Mouse (Mus musculus): Measurements from ENCODE around the gene Prss8. TPM values are rescaled to one million over a fixed set of nuclear protein-coding genes. Genes with fewer than 3 reads are reported as not detected.
"Not testable (repeated sequence)": the region's sequence is repeated elsewhere in the genome, so short reads cannot be mapped to it uniquely, and the experiment has no call there.

Gene Prss8
- polyA plus RNA-seq (2015; fragmentation: Nextera tagmentation; extraction: Ambion mirVana), result 0.18 and 0.58 TPM in 2 replicates

DNA sequence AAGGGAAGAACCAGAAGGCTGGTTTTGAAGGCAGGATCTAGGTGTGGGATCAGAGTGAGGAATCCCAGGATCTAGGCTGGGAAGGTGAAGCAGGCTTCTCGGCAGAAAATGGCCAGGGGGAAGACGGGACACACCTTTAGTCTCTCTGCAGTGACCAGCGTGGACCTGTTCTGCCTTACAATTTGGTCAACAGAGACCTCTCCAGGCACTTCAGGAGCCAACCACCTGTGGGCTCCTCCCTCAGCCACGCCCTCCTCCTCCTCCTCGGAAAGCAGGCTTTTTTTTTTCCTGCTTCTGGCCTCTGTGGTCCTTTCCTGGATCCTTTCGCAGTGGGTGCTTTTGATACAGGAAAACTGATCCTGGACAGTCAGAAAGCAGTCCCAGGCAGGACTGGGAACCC, at the start of gene Prss8:
Gene Prss8 (minus strand): TSS at position 182 of the 400 bp plus-strand sequence.
- ATAC-seq (ENCODE audit: low read depth), result no peak
- Histone ChIP-seq H3K4me3 (no peak within 1 kb of the TSS; the same call in 1 of the 2 replicates), H3K27me3 (peaks cover 38% of the 10 kb centered on the region), H3K36me3 (peaks cover 25% of the 10 kb centered on the region), H3K9ac (peak within 1 kb of the TSS; percentile 43; the same call in 1 of the 2 replicates), H3K4me1 (replicated peaks) (peaks cover 14% of the 10 kb centered on the region), H3K4me2 (peak within 1 kb of the TSS; percentile 30), H3K9me3 (no peaks in the 10 kb centered on the region), H3K27ac (replicated peaks) (no peak within 1 kb of the TSS)
- 9% methylated on average over 6 of the region's 6 CpGs for WGBS

DNA sequence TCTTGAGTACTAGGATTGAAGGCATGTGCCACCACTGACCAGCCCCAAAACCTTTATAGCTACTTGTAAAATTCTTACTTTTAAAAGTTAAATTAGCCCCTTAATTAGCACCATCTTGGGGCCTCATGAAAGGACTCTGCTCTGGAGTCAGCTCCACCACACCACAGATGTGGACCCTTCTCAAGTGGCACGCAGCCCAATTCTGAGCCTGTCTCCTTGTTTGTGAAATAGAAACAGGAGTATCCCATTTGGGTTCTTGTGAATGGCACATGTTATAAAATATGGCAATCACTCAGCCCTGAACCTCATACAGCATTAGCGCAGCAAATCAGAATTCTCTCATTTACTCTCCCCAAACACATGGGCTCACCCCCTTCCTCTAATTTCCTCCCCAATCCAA, 49.0 kb upstream of the Prss8 start:
- 100% methylated on average over 2 of the region's 2 CpGs for WGBS
- H3K27ac ChIP-seq (replicated peaks), result no peak overlapping the region
- no peak for ATAC-seq (ENCODE audit: low read depth)

DNA sequence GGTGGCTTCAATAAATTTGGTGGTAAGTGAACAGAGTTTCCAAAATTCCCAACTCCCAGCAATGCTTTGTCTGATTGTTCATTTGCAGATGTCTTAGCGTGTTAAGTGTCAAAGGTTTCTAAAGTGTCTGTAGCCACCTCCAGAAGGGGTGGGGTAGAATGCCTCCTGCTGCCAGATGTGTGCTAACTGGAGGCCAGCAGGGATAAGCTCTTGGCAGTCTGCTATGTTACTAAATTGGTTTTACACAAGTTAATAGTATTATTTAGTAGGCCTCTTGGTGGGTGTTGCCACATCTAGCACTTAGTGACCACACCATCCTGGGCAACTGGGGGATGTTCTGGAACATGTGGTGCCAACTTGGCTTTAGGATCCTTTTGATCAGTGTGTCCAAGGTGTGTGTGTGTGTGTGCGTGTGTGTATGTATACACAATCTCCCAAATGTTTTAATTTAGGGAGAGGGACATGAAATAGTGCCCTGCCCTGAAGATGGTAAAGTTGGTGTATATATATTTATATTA, 44.6 kb upstream of the Prss8 start:
- peaks cover 97% of the 10 kb centered on the region for H3K36me3 ChIP-seq
- WGBS, result 88% methylated on average over 2 of the region's 2 CpGs
- H3K4me1 ChIP-seq (replicated peaks), result peaks cover 13% of the 10 kb centered on the region
- H3K4me2 ChIP-seq, result no peak overlapping the region
- no peaks in the 10 kb centered on the region for H3K9me3 ChIP-seq
- H3K4me3 ChIP-seq, result no peak overlapping the region
- no peak overlapping the region for H3K9ac ChIP-seq
- no peaks in the 10 kb centered on the region for H3K27me3 ChIP-seq
- H3K27ac ChIP-seq (replicated peaks), result no peak overlapping the region
- ATAC-seq (ENCODE audit: low read depth), result no peak

More for the DNA sequence above, 49.0 kb upstream of the Prss8 start:
- Histone ChIP-seq H3K36me3 (peaks cover 97% of the 10 kb centered on the region), H3K9ac (no peak overlapping the region), H3K4me1 (replicated peaks) (0 out of 2 replicates have a peak, but pooled peaks cover 3% of the 10 kb centered on the region), H3K4me3 (no peak overlapping the region), H3K27me3 (no peaks in the 10 kb centered on the region), H3K9me3 (no peaks in the 10 kb centered on the region), H3K4me2 (no peak overlapping the region)

DNA sequence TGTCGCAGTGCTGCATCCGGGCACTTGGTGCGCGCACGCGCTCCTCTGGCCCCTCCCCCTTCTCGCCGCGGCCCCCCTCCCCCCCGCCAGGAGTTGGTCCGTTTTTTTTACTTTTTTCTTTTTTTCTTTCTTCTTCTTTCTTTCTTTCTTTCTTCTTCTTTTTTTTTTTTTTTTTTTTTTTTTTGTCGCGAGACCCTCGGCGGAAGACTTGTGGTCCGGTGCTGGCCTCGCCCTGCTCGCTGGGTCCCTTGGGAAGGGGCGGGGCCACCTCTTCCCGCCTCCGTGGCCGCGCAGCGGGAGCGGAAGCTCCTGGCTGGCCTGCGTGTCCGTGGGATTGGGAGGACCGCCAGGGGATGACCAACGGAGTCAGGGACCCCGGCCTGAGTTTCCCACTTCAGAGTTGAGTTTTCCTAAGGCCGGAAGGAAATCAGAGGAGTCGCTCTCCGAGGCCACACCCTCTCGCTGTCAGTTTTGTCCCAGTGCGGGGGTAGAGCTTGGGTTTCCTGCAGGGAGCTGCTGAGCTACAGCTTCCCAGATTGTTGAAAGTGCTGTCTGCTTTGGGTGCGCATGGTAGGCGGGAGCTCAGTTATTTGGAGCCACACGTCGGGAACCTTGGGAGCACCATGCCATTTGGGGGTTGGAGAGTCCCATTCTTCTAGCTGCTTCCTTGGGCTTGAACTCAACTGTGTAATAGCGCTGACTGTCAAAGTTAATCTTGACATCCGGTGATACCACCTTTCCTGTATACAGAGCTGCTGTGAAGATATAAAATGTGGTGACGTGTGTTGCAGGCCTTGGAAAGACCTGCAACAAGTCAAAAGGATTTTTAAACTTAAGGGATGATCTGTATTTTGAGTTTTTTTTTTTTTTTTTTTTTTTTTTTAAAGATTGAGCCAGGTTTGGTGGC, 38.3 kb upstream of the Prss8 start:
- peak overlapping the region; percentile 97 for H3K9ac ChIP-seq
- H3K9me3 ChIP-seq, result no peaks in the 10 kb centered on the region
- peak overlapping the region; percentile 95 for H3K4me3 ChIP-seq
- no peaks in the 10 kb centered on the region for H3K27me3 ChIP-seq
- H3K36me3 ChIP-seq, result peaks cover 38% of the 10 kb centered on the region
- peaks cover 28% of the 10 kb centered on the region for H3K4me1 ChIP-seq (replicated peaks)
- under 1% methylated on average over 38 of the region's 42 CpGs for WGBS
- H3K27ac ChIP-seq (replicated peaks), result peak overlapping the region; percentile 97
- peak overlapping the region; percentile 98 for H3K4me2 ChIP-seq
- ATAC-seq (ENCODE audit: low read depth), result peak; percentile 42; the same call in 1 of the 2 replicates

DNA sequence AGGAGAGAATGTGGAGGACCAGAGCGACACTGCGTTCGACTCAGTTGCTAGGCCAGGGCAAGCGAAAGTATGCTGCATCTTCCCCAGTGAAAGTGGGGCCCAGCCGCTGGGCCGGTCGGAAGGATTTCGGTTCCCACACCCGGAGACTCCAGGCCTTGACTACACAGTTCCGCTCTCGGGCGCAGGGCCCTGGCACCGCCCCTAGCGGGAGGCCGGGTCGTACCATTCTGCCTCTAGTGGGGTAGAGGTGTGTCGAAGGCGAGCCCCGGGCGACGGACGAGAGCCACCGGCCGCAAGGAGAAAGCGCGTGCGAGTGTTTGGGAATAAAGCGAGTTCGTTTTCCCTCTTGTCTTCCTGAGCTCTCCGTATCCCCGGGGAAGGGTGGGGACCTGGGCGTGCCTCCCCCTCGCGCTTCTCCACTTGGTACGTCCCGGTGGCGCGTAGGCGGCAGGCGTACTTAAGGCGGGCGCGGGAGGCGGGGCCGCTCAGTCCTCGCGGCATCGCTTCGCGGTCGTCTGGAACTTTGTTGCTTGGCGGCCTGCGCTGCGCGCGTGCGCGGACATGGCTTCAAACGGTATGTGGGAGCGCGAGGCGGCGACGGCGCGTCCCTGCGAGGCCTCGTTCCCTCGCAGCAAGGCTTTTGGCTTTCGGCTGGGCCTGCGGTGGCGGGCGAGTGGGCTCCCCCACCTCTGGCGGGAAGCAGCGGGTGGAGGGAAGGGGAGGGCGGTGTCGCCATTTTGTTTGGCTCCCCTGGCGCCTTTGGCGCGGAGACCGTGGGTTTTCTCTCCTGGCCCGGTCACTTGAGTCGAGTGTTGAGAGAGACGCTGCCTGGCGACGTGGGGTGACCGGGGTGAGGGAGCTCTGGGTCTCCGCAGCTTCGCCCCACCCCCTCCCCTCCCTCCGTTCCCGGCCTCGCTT, 37.4 kb upstream of the Prss8 start, which contains the start of gene Fus:
Gene Fus (plus strand): TSS at position 454 of the 918 bp plus-strand sequence.
- H3K4me1 ChIP-seq (replicated peaks), result peaks cover 28% of the 10 kb centered on the region
- H3K4me3 ChIP-seq, result peak within 1 kb of the TSS; percentile 95
- H3K4me2 ChIP-seq, result peak within 1 kb of the TSS; percentile 98
- peak within 1 kb of the TSS; percentile 97 for H3K27ac ChIP-seq (replicated peaks)
- peaks cover 29% of the 10 kb centered on the region for H3K36me3 ChIP-seq
- no peaks in the 10 kb centered on the region for H3K27me3 ChIP-seq
- H3K9me3 ChIP-seq, result no peaks in the 10 kb centered on the region
- peak within 1 kb of the TSS; percentile 97 for H3K9ac ChIP-seq
- ATAC-seq (ENCODE audit: low read depth), result peak; percentile 95
- WGBS, result under 1% methylated on average over 90 of the region's 92 CpGs

DNA sequence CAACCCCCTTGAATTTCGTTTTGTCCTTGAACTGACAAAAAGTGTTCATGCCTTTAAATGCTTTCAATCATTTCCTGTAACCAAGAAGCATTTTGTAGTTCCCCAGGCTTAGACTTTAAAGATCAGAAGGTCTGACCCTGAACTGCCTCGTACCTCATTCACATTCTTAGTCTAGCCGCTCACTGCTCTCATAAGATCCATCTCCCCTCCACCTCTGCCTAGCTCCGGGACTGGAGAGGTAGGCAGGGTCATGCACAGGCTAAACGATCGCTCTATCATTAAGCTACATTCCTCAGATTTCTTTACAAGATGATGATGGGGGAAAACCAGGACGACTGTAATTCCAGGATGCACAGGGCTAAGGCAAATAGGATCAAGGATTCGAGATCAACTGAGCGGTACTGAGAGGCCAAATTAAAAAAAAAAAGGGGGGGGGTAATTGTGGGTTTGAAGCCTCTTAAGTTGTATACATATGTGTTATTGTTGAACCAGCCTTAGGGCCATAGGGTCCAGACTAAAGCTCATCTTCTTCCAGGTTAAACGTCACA, 36.5 kb upstream of the Prss8 start:
- Histone ChIP-seq H3K4me1 (replicated peaks) (peaks cover 28% of the 10 kb centered on the region), H3K4me3 (peak overlapping the region; percentile 95), H3K27ac (replicated peaks) (peak overlapping the region; percentile 97), H3K4me2 (peak overlapping the region; percentile 72), H3K9me3 (no peaks in the 10 kb centered on the region), H3K36me3 (peaks cover 21% of the 10 kb centered on the region), H3K27me3 (no peaks in the 10 kb centered on the region), H3K9ac (peak overlapping the region; percentile 97)
- 12% methylated on average over 10 of the region's 10 CpGs for WGBS
- ATAC-seq (ENCODE audit: low read depth), result no peak

DNA sequence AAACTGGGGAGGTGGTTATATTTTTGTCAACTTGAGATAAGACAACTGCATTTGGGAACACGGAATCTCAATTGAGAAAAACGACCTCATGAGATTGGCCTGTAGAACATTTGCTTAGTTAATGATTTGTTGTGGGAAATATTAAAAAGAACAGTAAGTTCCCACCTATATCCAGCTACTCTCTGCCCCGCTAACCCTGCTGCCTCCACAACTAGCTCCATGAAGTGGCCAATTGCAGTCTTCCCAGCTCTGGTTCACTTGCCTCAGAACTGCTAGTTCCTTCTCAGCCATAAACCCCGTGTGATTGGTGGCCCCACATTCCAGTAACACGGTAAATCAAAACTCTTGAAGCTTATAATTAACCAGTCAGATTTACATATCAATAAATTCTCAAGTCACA, 29.5 kb upstream of the Prss8 start:
- Histone ChIP-seq H3K36me3 (no peaks in the 10 kb centered on the region), H3K4me2 (no peak overlapping the region), H3K27me3 (no peaks in the 10 kb centered on the region), H3K27ac (replicated peaks) (no peak overlapping the region), H3K4me1 (replicated peaks) (no peaks in the 10 kb centered on the region), H3K9ac (no peak overlapping the region), H3K4me3 (no peak overlapping the region), H3K9me3 (no peaks in the 10 kb centered on the region)
- ATAC-seq (ENCODE audit: low read depth), result no peak
- WGBS, result 66% methylated on average over 5 of the region's 5 CpGs

DNA sequence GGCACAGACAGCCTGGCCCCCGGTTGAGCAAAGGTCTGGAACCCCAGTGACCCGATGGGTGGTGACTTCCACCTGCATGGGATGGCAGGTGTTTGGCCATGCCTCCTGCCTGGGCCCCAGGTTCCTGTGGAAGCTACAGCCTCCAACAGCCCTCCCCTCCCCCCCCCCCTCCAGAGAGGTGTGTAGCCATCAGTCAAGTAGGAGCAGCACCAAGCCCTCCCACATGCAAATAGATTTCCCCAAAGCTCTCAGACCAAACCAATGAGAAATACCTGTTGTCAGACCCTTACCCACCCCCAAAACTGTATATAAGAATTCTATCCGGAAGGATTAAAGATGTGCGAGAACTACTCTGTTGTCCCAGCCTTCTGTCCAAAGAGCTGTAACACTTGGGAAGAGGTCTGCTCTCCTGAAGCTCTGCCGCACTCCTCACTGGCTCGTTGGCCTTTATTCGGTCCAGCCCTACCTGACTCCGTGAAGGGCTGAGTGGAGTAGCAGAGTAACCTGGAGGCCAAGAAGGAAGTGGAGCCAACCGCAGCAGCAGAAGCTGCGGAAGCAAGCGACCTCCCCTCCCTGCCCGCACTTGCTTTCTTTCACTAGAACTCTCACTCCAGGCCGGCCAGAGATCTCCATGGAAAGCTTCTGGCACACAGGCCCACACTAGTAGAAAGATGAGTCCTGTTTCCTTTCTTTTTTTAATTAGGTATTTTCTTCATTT, 23.1 kb upstream of the Prss8 start:
- no peak for ATAC-seq (ENCODE audit: low read depth)
- H3K9me3 ChIP-seq, result no peaks in the 10 kb centered on the region
- H3K4me1 ChIP-seq (replicated peaks), result no peaks in the 10 kb centered on the region
- H3K36me3 ChIP-seq, result no peaks in the 10 kb centered on the region
- H3K4me3 ChIP-seq, result no peak overlapping the region
- H3K27me3 ChIP-seq, result no peaks in the 10 kb centered on the region
- H3K4me2 ChIP-seq, result no peak overlapping the region
- WGBS, result 45% methylated on average over 13 of the region's 13 CpGs
- no peak overlapping the region for H3K9ac ChIP-seq
- no peak overlapping the region for H3K27ac ChIP-seq (replicated peaks)

DNA sequence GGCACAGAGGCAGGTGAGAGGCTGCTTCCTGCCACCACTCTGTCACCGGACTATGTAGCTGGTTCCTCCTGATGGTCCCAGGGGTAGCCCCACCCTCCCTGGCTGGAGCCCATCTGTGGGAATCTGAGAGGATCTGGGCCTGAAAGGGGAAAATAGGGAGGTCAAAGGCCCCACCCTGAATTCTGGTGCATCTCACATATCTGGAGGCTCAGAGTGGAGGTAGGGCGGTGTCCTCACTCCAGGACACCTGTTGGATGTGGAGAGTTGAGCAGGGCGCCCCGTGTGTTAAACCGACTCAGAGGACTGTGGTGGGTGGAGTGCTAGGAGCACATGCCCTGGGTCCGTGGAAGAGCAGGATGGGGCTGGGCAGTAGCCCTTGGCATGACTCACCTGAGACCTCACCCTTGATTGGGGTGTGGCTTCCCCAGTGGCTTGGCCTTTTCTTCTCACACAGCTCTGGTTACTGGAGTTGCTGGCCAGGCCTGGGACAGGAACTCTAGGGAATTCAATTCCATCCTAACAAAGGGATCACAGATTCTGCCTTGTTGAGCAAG, 16.6 kb upstream of the Prss8 start, which contains the start of gene Prss36:
Gene Prss36 (minus strand): TSS at position 256 of the 554 bp plus-strand sequence.
- 82% methylated on average over 6 of the region's 6 CpGs for WGBS
- Histone ChIP-seq H3K9me3 (no peaks in the 10 kb centered on the region), H3K4me2 (no peak within 1 kb of the TSS), H3K36me3 (no peaks in the 10 kb centered on the region), H3K4me3 (no peak within 1 kb of the TSS), H3K9ac (no peak within 1 kb of the TSS), H3K27me3 (peaks cover 35% of the 10 kb centered on the region), H3K4me1 (replicated peaks) (no peaks in the 10 kb centered on the region), H3K27ac (replicated peaks) (no peak within 1 kb of the TSS)
- ATAC-seq (ENCODE audit: low read depth), result no peak

DNA sequence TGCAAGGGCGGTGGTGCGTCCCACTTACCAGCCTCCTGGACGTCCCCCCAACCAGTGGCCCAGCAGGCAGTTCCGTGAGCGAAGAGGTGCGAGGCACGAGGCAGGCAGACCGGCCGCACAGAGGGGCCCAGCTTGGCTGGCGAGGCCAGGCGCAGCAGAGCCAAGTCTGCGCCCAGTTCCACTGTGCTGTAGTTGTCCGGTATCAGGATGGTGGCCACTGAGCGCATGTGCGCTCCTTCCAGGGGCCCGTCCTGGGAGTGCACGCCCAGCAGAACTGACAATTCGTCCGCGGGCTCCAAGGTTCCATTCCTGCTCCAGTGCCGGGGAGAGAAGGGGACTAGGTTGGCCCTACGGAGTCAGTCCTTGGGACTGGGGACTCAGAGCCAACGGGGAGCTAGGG, 14.7 kb upstream of the Prss8 start:
- no peak overlapping the region for H3K27ac ChIP-seq (replicated peaks)
- peaks cover 35% of the 10 kb centered on the region for H3K27me3 ChIP-seq
- no peaks in the 10 kb centered on the region for H3K4me1 ChIP-seq (replicated peaks)
- H3K4me2 ChIP-seq, result 0 out of 2 replicates have a peak overlapping the region, but pooled peaks have one; percentile 9
- H3K9ac ChIP-seq, result no peak overlapping the region
- H3K36me3 ChIP-seq, result no peaks in the 10 kb centered on the region
- 14% methylated on average over 23 of the region's 23 CpGs for WGBS
- H3K4me3 ChIP-seq, result no peak overlapping the region
- no peak for ATAC-seq (ENCODE audit: low read depth)
- H3K9me3 ChIP-seq, result no peaks in the 10 kb centered on the region

DNA sequence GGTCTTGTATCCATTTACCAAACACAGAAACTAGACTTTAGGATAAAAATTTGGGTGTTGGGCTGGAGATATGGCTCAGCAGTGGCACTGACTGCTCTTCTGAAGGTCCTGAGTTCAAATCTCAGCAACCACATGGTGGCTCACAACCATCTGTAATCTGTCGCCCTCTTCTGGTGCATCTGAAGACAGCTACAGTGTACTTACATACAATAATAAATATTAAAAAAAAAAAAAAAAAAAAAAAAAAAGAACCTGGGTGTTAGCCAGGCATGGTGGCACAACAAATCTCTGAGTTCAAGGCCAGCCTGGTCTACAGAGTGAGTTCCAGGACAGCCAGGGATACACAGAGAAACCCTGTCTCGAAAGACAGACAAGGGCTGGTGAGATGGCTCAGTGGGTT, 12.2 kb upstream of the Prss8 start:
- H3K9me3 ChIP-seq; H3K4me2 ChIP-seq; H3K36me3 ChIP-seq; ATAC-seq (ENCODE audit: low read depth); H3K4me3 ChIP-seq; H3K4me1 ChIP-seq (replicated peaks); H3K27ac ChIP-seq (replicated peaks); H3K9ac ChIP-seq: not testable (repeated sequence)
- WGBS, result 42% methylated on average over 2 of the region's 2 CpGs
- H3K27me3 ChIP-seq, result peaks cover 35% of the 10 kb centered on the region
